In the genomic region with DNA sequence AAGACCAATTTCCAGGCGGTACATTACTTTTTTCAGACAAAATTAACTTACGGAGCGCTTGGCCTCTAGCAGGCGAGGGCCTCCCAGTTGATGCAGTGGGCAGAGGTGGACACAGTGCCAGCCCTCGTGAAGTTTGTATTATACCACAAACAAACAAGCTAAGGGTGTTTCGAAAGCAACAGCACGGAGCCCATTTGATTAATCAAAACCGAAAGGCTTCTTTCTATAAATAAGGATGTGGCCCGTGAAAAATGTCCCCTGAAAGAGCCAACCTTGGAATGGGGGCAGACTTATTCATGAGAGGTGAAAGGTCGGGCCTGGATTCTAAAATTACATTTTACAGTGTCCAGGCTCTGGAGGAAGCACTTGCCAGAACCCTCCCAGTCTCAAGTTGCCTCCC, we compare ENCODE assay signal across 8 mouse cellular contexts. TPM values are rescaled to one million over a fixed set of nuclear protein-coding genes. Genes with fewer than 3 reads are reported as not detected.
A peak's percentile ranks its signal among the peaks of the same experiment; 100 is the strongest.
DNase-seq lines count a peak whose midpoint lies in the region; ATAC-seq and TF ChIP-seq lines count a peak whose summit lies in the region.

No protein-coding gene starts in this region.

- peak; percentile 9 to 20 for DNase-seq in kidney, adult 8-10 months
- no peak for DNase-seq in kidney, adult 11 months
- no peak for DNase-seq in forebrain, postnatal 0 days
- no peak for DNase-seq in thymus, postnatal 14 days
- no peak for DNase-seq in T-cell, adult 2 months (ENCODE audit: low spot score)
- DNase-seq in left cerebral cortex, adult 11 months (ENCODE audit: low spot score) = no peak

- WGBS in forebrain, postnatal 0 days = 35% methylated on average over 10 of the region's 10 CpGs
- WGBS in kidney, embryonic 15.5 days = 44% methylated on average over 10 of the region's 10 CpGs
- WGBS in macrophage (ENCODE audit: missing documents) = 50% methylated on average over 10 of the region's 10 CpGs

- H3K4me1 ChIP-seq in forebrain, postnatal 0 days (ENCODE audit: insufficient read depth) = 0 out of 2 replicates have a peak, but pooled peaks cover 3% of the 10 kb centered on the region
- H3K4me1 ChIP-seq in kidney, embryonic 15.5 days = peaks cover 21% of the 10 kb centered on the region

- no peak for TF ChIP-seq CTCF in forebrain, postnatal 0 days (IDR thresholded peaks at IDR 0.05; ENCODE audit: low read depth)

- peak overlapping the region; percentile 92 for H3K4me2 ChIP-seq in forebrain, postnatal 0 days (ENCODE audit: low read depth)
- peak overlapping the region; percentile 93 for H3K4me2 ChIP-seq in kidney, embryonic 15.5 days

- H3K79me2 ChIP-seq in macrophage (ENCODE audit: inconsistent target) = peaks cover 44% of the 10 kb centered on the region

- H3K27me3 ChIP-seq in forebrain, postnatal 0 days (ENCODE audit: insufficient read depth, low read length) = no peaks in the 10 kb centered on the region
- H3K27me3 ChIP-seq in kidney, embryonic 15.5 days = no peaks in the 10 kb centered on the region

- no peak for ATAC-seq in forebrain, postnatal 0 days
- ATAC-seq in kidney, embryonic 15.5 days (replicated peaks; ENCODE audit: low FRiP score) = no peak

- no peaks in the 10 kb centered on the region for H3K9me3 ChIP-seq in forebrain, postnatal 0 days (ENCODE audit: low read length)
- H3K9me3 ChIP-seq in kidney, embryonic 15.5 days (replicated peaks) = no peaks in the 10 kb centered on the region

- no peaks in the 10 kb centered on the region for H3K36me3 ChIP-seq in forebrain, postnatal 0 days (ENCODE audit: insufficient read depth)
- H3K36me3 ChIP-seq in kidney, embryonic 15.5 days = no peaks in the 10 kb centered on the region
- H3K36me3 ChIP-seq in macrophage (ENCODE audit: inconsistent target) = no peaks in the 10 kb centered on the region

- H3K4me3 ChIP-seq in forebrain, postnatal 0 days (ENCODE audit: low read depth, low read length) = peak overlapping the region; percentile 51
- peak overlapping the region; percentile 57 for H3K4me3 ChIP-seq in kidney, embryonic 15.5 days (replicated peaks)
- peak overlapping the region; percentile 97 for H3K4me3 ChIP-seq in macrophage (ENCODE audit: inconsistent target)

- H3K27ac ChIP-seq in forebrain, postnatal 0 days (ENCODE audit: low read depth, low read length) = peak overlapping the region; percentile 40; the same call in 1 of the 2 replicates
- peak overlapping the region; percentile 82 for H3K27ac ChIP-seq in kidney, embryonic 15.5 days
- H3K27ac ChIP-seq in macrophage = peak overlapping the region; percentile 92

- peak overlapping the region; percentile 44 for H3K9ac ChIP-seq in forebrain, postnatal 0 days
- peak overlapping the region; percentile 18; the same call in 1 of the 2 replicates for H3K9ac ChIP-seq in kidney, embryonic 15.5 days

RNA-seq across cellular contexts. Expression of gene Stom, which starts 0.6 kb away (rescaled TPM):
- 16.9 and 23.3 TPM in 2 replicates for total RNA-seq in forebrain, postnatal 0 days (2014; rRNA removed)
- 16.2 and 18.9 TPM in 2 replicates for polyA plus RNA-seq in forebrain, postnatal 0 days (2015; fragmentation: Nextera tagmentation; extraction: Ambion mirVana)
- polyA plus RNA-seq in kidney, embryonic 15.5 days (2015; fragmentation: Nextera tagmentation; extraction: Ambion mirVana) = 31.6 and 34.1 TPM in 2 replicates
- 100 to 1,000 TPM in 11 of 26 experiments, 10 to 100 TPM in 15; 30.9 to 262 (median 79.8) TPM for total RNA-seq in macrophage (2018; cell fraction: chromatin; rRNA removed)
- 100 to 1,000 TPM; 204 to 401 (median 304) TPM for total RNA-seq in macrophage (2018; cell fraction: cytosol; rRNA removed)
- 100 to 1,000 TPM; 188 to 510 (median 266) TPM for total RNA-seq in macrophage (2018; cell fraction: nucleus; rRNA removed)
- polyA plus RNA-seq in macrophage (2018) = 180 to 528 TPM (median 364 TPM) in 3 replicates

RNA-seq across cellular contexts. Expression of gene 4930568D16Rik, which starts 30.1 kb away (rescaled TPM):
- not detected in 2 replicates for total RNA-seq in forebrain, postnatal 0 days (2014; rRNA removed)
- polyA plus RNA-seq in forebrain, postnatal 0 days (2015; fragmentation: Nextera tagmentation; extraction: Ambion mirVana) = not detected in 2 replicates
- not detected in 2 replicates for polyA plus RNA-seq in kidney, embryonic 15.5 days (2015; fragmentation: Nextera tagmentation; extraction: Ambion mirVana)
- total RNA-seq in macrophage (2018; cell fraction: chromatin; rRNA removed) = not detected
- not detected for total RNA-seq in macrophage (2018; cell fraction: cytosol; rRNA removed)
- total RNA-seq in macrophage (2018; cell fraction: nucleus; rRNA removed) = not detected
- not detected in 3 replicates for polyA plus RNA-seq in macrophage (2018)

RNA-seq across cellular contexts. Expression of gene 4930402F06Rik, which starts 59.6 kb away (rescaled TPM):
- not detected in 2 replicates for total RNA-seq in forebrain, postnatal 0 days (2014; rRNA removed)
- polyA plus RNA-seq in forebrain, postnatal 0 days (2015; fragmentation: Nextera tagmentation; extraction: Ambion mirVana) = not detected in 2 replicates
- polyA plus RNA-seq in kidney, embryonic 15.5 days (2015; fragmentation: Nextera tagmentation; extraction: Ambion mirVana) = not detected in 2 replicates
- total RNA-seq in macrophage (2018; cell fraction: chromatin; rRNA removed) = not detected
- total RNA-seq in macrophage (2018; cell fraction: cytosol; rRNA removed) = not detected
- not detected for total RNA-seq in macrophage (2018; cell fraction: nucleus; rRNA removed)
- polyA plus RNA-seq in macrophage (2018) = not detected in 3 replicates

Comparison
In these comparisons a context has a peak if more than half of its experiments do, and no peak if none do; other contexts are left out.
1. DNase-seq: peak in kidney, adult 8-10 months (2 of 2); none in kidney, adult 11 months (single experiment), forebrain, postnatal 0 days (single experiment), thymus, postnatal 14 days (single experiment), T-cell, adult 2 months (single experiment) and left cerebral cortex, adult 11 months (single experiment).
2. H3K27ac ChIP-seq: peak in every context shown above with its lines; median percentile 92 in macrophage; 82 in kidney, embryonic 15.5 days; 40 in forebrain, postnatal 0 days.
3. Peak in every context shown above with its lines, with median percentiles within 50 percentile points of each other: H3K4me3 ChIP-seq.